Mouse (Mus musculus) C2C12 (cell line): ENCODE measurements around the gene Pigl.

Experiments
- CEBPB ChIP-seq: IDR thresholded peaks from one replicate; pipeline ENCODE4 v1.6.1; 2011; ENCODE audit warnings: low read depth, mild to moderate bottlenecking, control low read depth, moderate library complexity
- CTCF ChIP-seq: IDR thresholded peaks from one replicate; pipeline ENCODE4 v1.5.1; 2011; ENCODE audit not compliant: control insufficient read depth, insufficient read depth, insufficient read length
- FOSL1 ChIP-seq: IDR thresholded peaks from one replicate; pipeline ENCODE4 v1.8.0; 2011; ENCODE audit warnings: mild to moderate bottlenecking, low read length; ENCODE audit not compliant: poor library complexity, insufficient read depth, severe bottlenecking
- MAX ChIP-seq: IDR thresholded peaks from one replicate; pipeline ENCODE4 v1.6.1; 2011; ENCODE audit warnings: mild to moderate bottlenecking, control low read depth
- MYOD1 ChIP-seq: IDR thresholded peaks from one replicate; pipeline ENCODE4 v1.6.1; 2011; ENCODE audit warnings: low read depth; ENCODE audit not compliant: control insufficient read depth, insufficient read length
- MYOG ChIP-seq: IDR thresholded peaks from one replicate; pipeline ENCODE4 v1.6.1; 2011; ENCODE audit not compliant: control insufficient read depth, insufficient read length; ENCODE audit errors: extremely low read depth
- USF1 ChIP-seq: IDR thresholded peaks from one replicate; pipeline ENCODE4 v1.6.1; 2011; ENCODE audit warnings: low read depth, mild to moderate bottlenecking, control low read depth, moderate library complexity

GRCm38 (mm10) chr11:62554934-62555517 is 96.8 kb downstream of the Pigl start:
- TF ChIP-seq MYOD1 (no peak), USF1 (no peak), CTCF (no peak), CEBPB (no peak), MAX (no peak), MYOG (no peak), FOSL1 (no peak)
